In the genomic region with DNA sequence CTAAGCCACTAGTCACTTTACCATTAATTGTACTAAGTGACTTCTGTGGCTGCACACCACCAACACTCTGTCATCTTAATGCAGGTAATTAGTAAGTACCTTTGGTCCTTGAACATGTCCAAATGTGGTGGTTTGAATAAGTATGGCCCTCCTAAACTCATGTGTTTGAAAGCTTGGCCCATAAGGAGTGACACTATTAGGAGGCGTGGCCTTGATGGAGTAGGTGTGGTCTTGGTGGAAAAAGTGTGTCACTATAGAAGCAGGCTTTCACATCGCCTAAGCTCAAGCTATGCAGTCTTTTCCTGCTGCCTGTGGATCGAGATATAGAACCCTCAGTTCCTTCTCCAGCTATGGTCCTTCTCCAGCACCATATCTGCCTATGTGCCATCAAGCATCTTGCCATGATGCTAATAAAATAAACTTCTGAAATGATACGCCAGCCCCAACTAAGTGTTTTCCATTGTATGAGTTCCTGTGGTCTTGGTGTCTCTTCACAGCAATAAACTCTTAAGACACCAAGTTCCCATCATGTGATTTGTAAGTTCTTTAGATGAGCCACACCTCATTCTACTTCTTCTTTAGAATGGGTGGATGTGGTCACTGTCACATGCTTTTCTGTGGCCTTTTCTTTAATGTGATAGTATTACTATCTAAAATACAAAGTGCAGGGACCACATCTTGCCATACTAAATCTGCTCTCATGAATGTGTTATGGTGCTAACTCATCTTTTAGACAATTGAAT, we compare ENCODE assay signal across 16 mouse cellular contexts.
"Had no signal": no experiment of that assay in that cellular context is flagged by ENCODE, and none has a peak within 500 bp of the region (broad histone marks: within the 10 kb centered on the region; RNA-seq: fewer than 3 reads in every experiment).

No protein-coding gene starts in this region.

- ATAC-seq: midbrain, embryonic 15.5 days had no signal

- DNase-seq: kidney, adult 11 months; kidney, adult 9 months; kidney, postnatal 36 days; layer of hippocampus, adult 9-11 months; left cerebral cortex, postnatal 4 days; lung, adult 18-20 months; right cerebral cortex, adult 18-20 months; right cerebral cortex, postnatal 25 days; thymus, adult 2 months; thymus, postnatal 4 days had no signal

- H3K4me3 ChIP-seq: limb, embryonic 13.5 days; midbrain, embryonic 15.5 days; stomach, embryonic 15.5 days had no signal

- H3K27ac ChIP-seq: kidney, postnatal 0 days; limb, embryonic 13.5 days; liver, embryonic 14.5 days; midbrain, embryonic 15.5 days; stomach, embryonic 15.5 days had no signal

- H3K4me2 ChIP-seq: limb, embryonic 13.5 days; midbrain, embryonic 11.5 days; midbrain, embryonic 15.5 days; stomach, embryonic 15.5 days had no signal

- H3K36me3 ChIP-seq: limb, embryonic 13.5 days; midbrain, embryonic 15.5 days; stomach, embryonic 15.5 days had no signal

- H3K9ac ChIP-seq: limb, embryonic 13.5 days; liver, embryonic 14.5 days; midbrain, embryonic 15.5 days; stomach, embryonic 15.5 days had no signal

- H3K27me3 ChIP-seq: limb, embryonic 13.5 days; midbrain, embryonic 15.5 days; stomach, embryonic 15.5 days had no signal

- H3K9me3 ChIP-seq: limb, embryonic 13.5 days; midbrain, embryonic 15.5 days; stomach, embryonic 15.5 days had no signal
